Mouse (Mus musculus) kidney, embryonic 16.5 days (tissue): ENCODE data around the gene Tmem116. TPM values are rescaled to one million over a fixed set of nuclear protein-coding genes. Genes with fewer than 3 reads are reported as not detected.

Experiments
- ATAC-seq: fragments of 200-750 bp; cut with Nextera tagmentation; 2 replicates; pipeline ENCODE4 v1.8.0; 2017; ENCODE audit warnings: moderate TSS enrichment; ENCODE audit not compliant: low FRiP score, low TSS enrichment
- H3K27ac ChIP-seq: fragments of 300-500 bp; sonication (generic); 2 replicates; pipeline ENCODE4 v1.5.1; 2014; ENCODE audit warnings: low read length
- H3K27me3 ChIP-seq: fragments of 300-500 bp; sonication (generic); 2 replicates; pipeline ENCODE4 v1.6.1; 2014; ENCODE audit warnings: low read length, control low read depth, mixed read lengths; ENCODE audit not compliant: insufficient read depth
- H3K36me3 ChIP-seq: fragments of 300-500 bp; sonication (generic); 2 replicates; pipeline ENCODE4 v1.6.1; 2014; ENCODE audit warnings: low read length, control low read depth, mixed read lengths; ENCODE audit not compliant: insufficient read depth
- H3K4me1 ChIP-seq: fragments of 300-500 bp; sonication (generic); 2 replicates; pipeline ENCODE4 v1.6.1; 2014; ENCODE audit warnings: low read length, control low read depth, mixed read lengths; ENCODE audit not compliant: insufficient read depth
- H3K4me2 ChIP-seq: fragments of 300-500 bp; sonication (generic); replicated peaks from 2 replicates; pipeline ENCODE4 v1.6.1; 2014; ENCODE audit warnings: low read depth, low read length
- H3K4me3 ChIP-seq: fragments of 300-500 bp; sonication (generic); 2 replicates; pipeline ENCODE4 v1.5.1; 2014; ENCODE audit warnings: mild to moderate bottlenecking, low read length
- H3K9ac ChIP-seq: fragments of 300-500 bp; sonication (generic); replicated peaks from 2 replicates; pipeline ENCODE4 v1.6.1; 2014; ENCODE audit warnings: low read length
- H3K9me3 ChIP-seq: fragments of 300-500 bp; sonication (generic); 2 replicates; pipeline ENCODE4 v1.6.1; 2016; ENCODE audit warnings: low read length, control low read depth
- WGBS: fragments of 180-500 bp; shearing (Covaris S2); extraction: QIAGEN DNeasy Blood & Tissue Kit; methylation state at CpG from one replicate; pipeline ENCODE4 v1.1.7; 2014; 5-methylcytosine and 5-hydroxymethylcytosine counted together
- polyA plus RNA-seq: library from polyadenylated mRNA; unstranded; fragments of >200 nt; fragmentation: Nextera tagmentation; extraction: Ambion mirVana; gene quantifications from 2 replicates; pipeline ENCODE4 v1.2.1, GENCODE M21; 2015

Tmem116 gene
- polyA plus RNA-seq, 1 experiment from 2014 or later = 14.0 TPM

DNA sequence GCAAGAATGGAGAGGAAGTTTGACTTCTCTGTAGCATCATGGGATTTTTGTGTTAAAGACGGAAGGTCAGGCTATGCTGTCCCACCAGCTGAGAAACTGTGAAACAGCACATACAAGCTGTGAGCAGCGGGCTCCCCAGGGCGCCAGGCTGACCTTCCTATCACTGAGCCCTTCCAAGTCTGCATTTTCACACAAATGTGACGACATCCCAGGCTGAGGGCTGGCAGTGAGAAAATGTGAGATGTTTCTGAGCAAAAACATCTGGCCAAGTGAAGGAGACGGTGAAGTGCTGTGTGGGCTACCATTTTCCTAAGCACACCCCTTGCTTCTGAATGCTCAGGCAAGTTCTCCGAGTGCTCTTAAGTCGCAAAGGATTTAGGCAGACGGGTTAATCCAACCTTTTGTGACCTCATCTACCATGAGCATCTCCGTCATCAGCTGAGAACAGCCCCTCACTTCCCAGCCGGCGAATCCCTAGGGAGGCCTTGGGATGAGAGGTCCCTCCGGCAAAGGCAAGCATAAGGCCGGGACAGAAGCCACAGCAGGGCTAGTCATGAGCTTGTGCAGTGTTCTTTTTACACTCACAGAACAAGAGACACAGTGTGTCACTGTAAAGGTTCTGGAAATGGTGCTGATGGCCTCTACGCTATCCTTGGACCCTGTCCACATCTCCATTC lies 74.2 kb downstream of the Tmem116 start:
- peaks cover 67% of the 10 kb centered on the region for H3K36me3 ChIP-seq
- no peaks in the 10 kb centered on the region for H3K9me3 ChIP-seq
- no peak overlapping the region for H3K4me3 ChIP-seq
- H3K27me3 ChIP-seq = no peaks in the 10 kb centered on the region
- H3K9ac ChIP-seq = no peak overlapping the region
- H3K4me1 ChIP-seq = no peaks in the 10 kb centered on the region
- no peak overlapping the region for H3K4me2 ChIP-seq
- no peak for ATAC-seq
- H3K27ac ChIP-seq = no peak overlapping the region
- WGBS = 84% methylated on average over 14 of the region's 14 CpGs

DNA sequence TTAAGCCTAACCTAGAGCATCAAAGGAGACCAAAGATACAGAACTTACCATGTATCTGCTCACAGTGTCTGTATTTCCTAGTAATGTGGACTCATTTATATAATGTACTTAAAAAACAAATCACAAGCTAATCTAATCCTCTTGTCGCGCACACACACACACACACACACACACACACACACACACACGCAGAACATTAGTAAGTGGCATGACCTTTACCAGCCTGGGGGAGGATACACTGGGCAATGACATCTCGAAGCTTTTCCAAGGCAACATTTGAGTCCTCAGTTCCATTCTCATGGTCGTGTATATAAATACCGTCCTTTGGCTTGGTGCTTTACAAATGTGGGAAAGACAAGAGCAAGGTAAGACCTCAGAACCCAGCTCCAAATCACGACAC lies 74.8 kb downstream of the Tmem116 start:
- peaks cover 68% of the 10 kb centered on the region for H3K36me3 ChIP-seq
- ATAC-seq = no peak
- 89% methylated on average over 7 of the region's 7 CpGs for WGBS

DNA sequence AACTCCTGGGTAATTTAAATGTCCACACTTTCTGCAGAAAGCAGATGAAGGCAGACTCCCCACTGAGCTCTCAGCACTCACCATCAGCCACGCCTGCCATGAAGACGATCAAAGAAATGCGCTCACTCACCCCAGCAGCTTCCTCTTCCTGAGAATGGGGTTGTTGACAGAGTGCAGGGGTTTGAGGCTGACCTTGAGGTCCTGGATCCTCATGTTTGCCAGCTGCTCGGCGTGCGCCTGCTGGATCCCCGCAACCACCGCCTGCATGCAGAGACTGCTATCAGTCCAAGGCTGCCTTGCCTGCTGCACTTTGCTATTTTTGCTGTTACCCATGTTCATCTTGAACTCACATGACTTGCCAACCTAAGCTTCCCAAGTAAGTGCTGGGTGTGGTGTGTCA lies 75.3 kb downstream of the Tmem116 start:
- no peaks in the 10 kb centered on the region for H3K27me3 ChIP-seq

More for the DNA sequence above, 74.8 kb downstream of the Tmem116 start:
- Histone ChIP-seq H3K9me3 (no peaks in the 10 kb centered on the region), H3K9ac (no peak overlapping the region), H3K4me2 (no peak overlapping the region), H3K4me1 (no peaks in the 10 kb centered on the region), H3K27me3 (no peaks in the 10 kb centered on the region), H3K27ac (no peak overlapping the region), H3K4me3 (no peak overlapping the region)

DNA sequence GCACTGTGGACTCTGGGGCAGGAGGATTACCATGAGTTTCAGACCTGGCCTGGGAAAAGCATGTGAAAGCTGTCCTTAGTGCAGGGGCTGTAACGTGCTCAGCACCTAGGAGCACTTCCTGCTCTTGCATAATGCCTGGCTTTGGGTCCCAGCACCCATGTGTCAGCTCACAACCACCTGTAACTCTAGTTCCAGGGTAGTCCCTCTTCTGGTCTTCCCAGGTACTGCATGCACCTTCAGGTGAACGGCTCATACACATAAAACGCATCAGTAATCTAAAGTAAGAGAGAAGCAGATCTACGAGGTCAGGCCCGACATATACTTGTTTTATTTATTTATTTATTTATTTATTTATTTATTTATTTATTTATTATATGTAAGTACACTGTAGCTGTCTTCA lies 82.8 kb downstream of the Tmem116 start:
- Histone ChIP-seq H3K9ac (no peak overlapping the region), H3K27ac (no peak overlapping the region), H3K4me2 (no peak overlapping the region), H3K9me3 (no peaks in the 10 kb centered on the region), H3K4me1 (no peaks in the 10 kb centered on the region), H3K36me3 (peaks cover 55% of the 10 kb centered on the region), H3K27me3 (no peaks in the 10 kb centered on the region), H3K4me3 (no peak overlapping the region)
- no peak for ATAC-seq
- 89% methylated on average over 5 of the region's 5 CpGs for WGBS

More for the DNA sequence above, 75.3 kb downstream of the Tmem116 start:
- Histone ChIP-seq H3K9ac (no peak overlapping the region), H3K27ac (no peak overlapping the region), H3K4me1 (no peaks in the 10 kb centered on the region), H3K9me3 (no peaks in the 10 kb centered on the region), H3K36me3 (peaks cover 68% of the 10 kb centered on the region), H3K4me3 (no peak overlapping the region), H3K4me2 (no peak overlapping the region)
- 90% methylated on average over 8 of the region's 8 CpGs for WGBS
- ATAC-seq = no peak

DNA sequence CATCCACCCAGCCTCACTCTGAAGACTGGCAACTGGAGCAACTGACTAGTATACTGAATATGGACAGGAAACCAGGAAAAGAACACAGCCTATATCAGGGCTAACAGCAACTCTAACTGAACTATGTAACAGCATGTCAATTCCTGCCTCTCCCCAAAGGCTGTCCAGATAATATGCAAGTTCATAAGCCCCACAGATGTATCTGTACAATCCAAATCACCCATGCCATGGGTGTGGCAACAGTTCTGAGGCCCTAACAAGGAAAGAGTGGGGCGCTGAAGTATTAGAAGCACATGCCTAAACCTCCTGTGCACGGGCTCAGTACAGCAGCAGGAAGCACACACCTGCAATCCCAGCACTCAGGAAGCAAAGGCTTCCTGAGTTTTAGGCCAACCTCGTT lies 83.4 kb downstream of the Tmem116 start:
- ATAC-seq = no peak
- WGBS = 84% methylated on average over 3 of the region's 3 CpGs
- no peaks in the 10 kb centered on the region for H3K4me1 ChIP-seq
- H3K27ac ChIP-seq = no peak overlapping the region
- H3K4me2 ChIP-seq = no peak overlapping the region
- no peak overlapping the region for H3K4me3 ChIP-seq
- no peak overlapping the region for H3K9ac ChIP-seq
- H3K27me3 ChIP-seq = no peaks in the 10 kb centered on the region
- H3K36me3 ChIP-seq = peaks cover 52% of the 10 kb centered on the region
- no peaks in the 10 kb centered on the region for H3K9me3 ChIP-seq

DNA sequence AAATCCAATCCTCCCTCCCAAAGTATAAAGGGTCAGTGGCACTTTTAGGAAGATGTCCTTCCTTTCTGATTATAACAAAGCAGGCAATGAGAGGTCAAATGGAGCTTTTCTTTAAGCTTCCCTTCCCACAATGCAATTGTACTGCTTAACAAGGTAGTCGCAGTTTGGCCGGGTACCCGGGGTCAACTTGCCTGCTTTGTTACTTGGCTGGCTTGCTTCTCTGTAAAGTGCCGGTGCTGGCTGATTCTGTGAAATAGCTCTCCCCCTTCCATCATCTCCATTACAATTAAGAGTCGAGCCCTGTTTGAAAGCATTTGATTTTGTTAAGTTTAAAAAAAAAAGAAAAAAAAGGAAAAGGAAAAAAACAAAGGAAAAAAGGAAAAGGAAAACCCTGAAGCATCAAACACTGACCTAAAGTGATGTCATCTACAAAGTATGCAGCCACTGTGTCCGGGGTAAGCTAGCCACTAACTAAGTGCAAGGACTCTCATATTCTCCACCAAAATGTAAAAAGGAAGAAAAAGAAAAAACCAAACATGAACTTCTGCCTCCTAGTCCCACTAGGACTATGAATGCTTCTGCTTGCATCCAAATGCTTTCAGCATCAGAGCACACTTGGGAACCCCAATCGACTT lies 85.3 kb downstream of the Tmem116 start:
- WGBS = 71% methylated on average over 7 of the region's 7 CpGs
- H3K27me3 ChIP-seq = no peaks in the 10 kb centered on the region
- no peak for ATAC-seq
- no peaks in the 10 kb centered on the region for H3K9me3 ChIP-seq
- H3K27ac ChIP-seq = no peak overlapping the region
- H3K4me3 ChIP-seq = no peak overlapping the region
- no peak overlapping the region for H3K4me2 ChIP-seq
- H3K4me1 ChIP-seq = no peaks in the 10 kb centered on the region
- H3K36me3 ChIP-seq = peaks cover 40% of the 10 kb centered on the region
- no peak overlapping the region for H3K9ac ChIP-seq

DNA sequence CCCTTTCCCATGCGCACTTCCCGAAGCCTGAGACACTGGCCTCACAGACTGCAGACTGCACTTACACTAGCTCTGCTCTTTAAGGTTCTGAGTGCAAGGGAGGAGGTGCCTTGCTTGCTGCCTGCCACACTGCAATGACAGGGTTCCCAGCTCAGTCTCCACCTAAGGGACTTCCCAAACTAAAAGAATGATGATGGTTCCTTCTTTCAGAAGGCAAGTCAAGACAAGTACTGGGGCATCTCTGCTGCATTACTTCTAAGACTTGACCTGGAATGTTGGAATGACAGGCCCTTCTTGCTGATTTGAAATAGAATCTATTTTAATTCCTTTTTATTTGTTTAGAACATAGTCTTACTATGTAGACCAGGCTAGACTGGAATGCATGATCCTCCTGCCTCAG lies 85.9 kb downstream of the Tmem116 start:
- Histone ChIP-seq H3K4me3 (no peak overlapping the region), H3K27me3 (no peaks in the 10 kb centered on the region), H3K4me1 (no peaks in the 10 kb centered on the region), H3K9me3 (no peaks in the 10 kb centered on the region), H3K9ac (no peak overlapping the region), H3K27ac (no peak overlapping the region), H3K4me2 (no peak overlapping the region), H3K36me3 (peaks cover 35% of the 10 kb centered on the region)
- ATAC-seq = no peak
- 84% methylated on average over 2 of the region's 2 CpGs for WGBS

DNA sequence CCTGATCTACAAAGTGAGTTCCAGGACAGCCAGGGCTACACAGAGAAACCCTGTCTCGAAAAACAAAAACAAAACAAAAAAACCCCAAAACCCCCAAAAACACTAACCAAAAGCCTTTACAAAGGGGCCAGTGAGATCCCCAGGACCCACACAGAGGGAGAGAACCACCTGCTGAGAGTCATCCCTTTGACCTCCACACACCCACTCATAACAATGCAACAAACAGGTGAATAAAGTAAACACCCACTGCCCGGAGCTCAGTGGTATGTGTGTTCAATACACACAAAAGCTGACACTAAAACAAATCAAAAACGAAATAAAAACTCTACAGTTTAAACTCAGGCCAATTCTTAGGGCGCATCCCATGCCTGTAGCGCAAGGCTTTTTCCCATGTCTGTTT lies 88.4 kb downstream of the Tmem116 start:
- ATAC-seq = no peak
- WGBS = 94% methylated on average over 5 of the region's 5 CpGs
- Histone ChIP-seq H3K9me3 (no peaks in the 10 kb centered on the region), H3K4me1 (peaks cover 17% of the 10 kb centered on the region), H3K4me2 (no peak overlapping the region), H3K4me3 (no peak overlapping the region), H3K36me3 (peaks cover 14% of the 10 kb centered on the region), H3K9ac (no peak overlapping the region), H3K27ac (no peak overlapping the region), H3K27me3 (no peaks in the 10 kb centered on the region)

DNA sequence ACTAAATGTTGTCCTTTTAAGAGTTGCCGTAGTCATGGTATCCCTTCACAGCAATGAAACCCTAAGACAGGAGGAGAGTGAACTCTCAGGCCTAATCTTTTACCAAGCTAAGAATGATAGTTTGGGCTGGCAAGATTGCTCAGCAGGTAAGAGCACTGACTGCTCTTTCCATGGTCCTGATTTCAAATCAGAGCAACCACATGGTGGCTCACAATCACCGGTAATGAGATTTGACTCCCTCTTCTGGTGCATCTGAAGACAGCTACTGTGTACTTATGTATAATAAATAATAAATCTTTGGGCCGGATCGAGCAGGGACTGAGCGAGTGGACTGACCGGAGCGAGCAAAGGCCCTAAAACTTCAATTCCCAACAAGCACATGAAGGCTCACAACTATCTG lies 89.5 kb downstream of the Tmem116 start:
- Histone ChIP-seq H3K9ac (no peak overlapping the region), H3K4me1 (peaks cover 17% of the 10 kb centered on the region), H3K36me3 (0 out of 2 replicates have a peak, but pooled peaks cover 3% of the 10 kb centered on the region), H3K4me2 (no peak overlapping the region), H3K27ac (no peak overlapping the region), H3K27me3 (no peaks in the 10 kb centered on the region), H3K9me3 (no peaks in the 10 kb centered on the region), H3K4me3 (no peak overlapping the region)
- 78% methylated on average over 7 of the region's 7 CpGs for WGBS
- no peak for ATAC-seq

DNA sequence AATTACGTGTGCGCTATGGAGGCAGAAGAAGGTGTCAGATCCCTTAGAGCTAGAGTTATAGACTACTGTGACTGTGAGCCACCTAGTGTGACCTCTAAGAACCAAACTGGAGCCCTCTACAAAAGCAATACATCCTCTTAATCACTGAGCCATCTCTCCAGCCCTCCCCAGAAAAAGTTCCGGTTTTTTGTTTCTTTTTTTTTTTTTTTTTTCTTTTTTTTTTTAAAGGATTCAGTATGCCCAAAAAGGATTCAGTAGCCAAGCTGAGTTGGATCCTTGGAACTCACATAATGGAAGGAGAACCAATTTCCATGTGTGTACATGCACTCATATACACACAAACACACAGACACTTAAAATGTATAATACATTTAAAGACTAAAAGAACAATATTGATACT lies 91.7 kb downstream of the Tmem116 start:
- no peak for ATAC-seq
- no peaks in the 10 kb centered on the region for H3K27me3 ChIP-seq
- no peak overlapping the region for H3K4me3 ChIP-seq
- no peak overlapping the region for H3K27ac ChIP-seq
- no peaks in the 10 kb centered on the region for H3K9me3 ChIP-seq
- WGBS = 45% methylated on average over 3 of the region's 3 CpGs
- H3K9ac ChIP-seq = no peak overlapping the region
- H3K4me2 ChIP-seq = no peak overlapping the region
- H3K4me1 ChIP-seq = peaks cover 17% of the 10 kb centered on the region
- H3K36me3 ChIP-seq = no peaks in the 10 kb centered on the region
